Mouse (Mus musculus) MEL-GATA-1-ER (cell line): ENCODE measurements around the gene Gpr141.
"Not testable (repeated sequence)": the region's sequence is repeated elsewhere in the genome, so short reads cannot be mapped to it uniquely, and the experiment has no call there.

ENCODE experiments used
- DNase-seq: peaks from one replicate; pipeline ENCODE4 v3.0.0-alpha.2; 2012; ENCODE audit warnings: low read depth; ENCODE audit errors: extremely low read depth

Gpr141 gene

GRCm38 (mm10) chr13:19824071-19824470, at the start of gene Gpr141:
Gene Gpr141 (minus strand): TSS chr13:19824257.
- no peak for DNase-seq

- DNase-seq = no peak
Observed at GRCm38 (mm10) chr13:19864241-19864640, 40.2 kb upstream of the Gpr141 start.

- DNase-seq = no peak
Observed at GRCm38 (mm10) chr13:19854629-19855333, 30.7 kb upstream of the Gpr141 start.

- no peak for DNase-seq
Observed at GRCm38 (mm10) chr13:19854049-19854448, 30.0 kb upstream of the Gpr141 start.

- DNase-seq = no peak
Observed at GRCm38 (mm10) chr13:19843448-19843847, 19.4 kb upstream of the Gpr141 start.

GRCm38 (mm10) chr13:19842707-19843106, 18.6 kb upstream of the Gpr141 start:
- no peak for DNase-seq

- no peak for DNase-seq
Observed at GRCm38 (mm10) chr13:19841615-19842014, 17.6 kb upstream of the Gpr141 start.

- DNase-seq = no peak
Observed at GRCm38 (mm10) chr13:19840206-19840605, 16.1 kb upstream of the Gpr141 start.

GRCm38 (mm10) chr13:19830560-19830959, 6.5 kb upstream of the Gpr141 start:
- DNase-seq = no peak

- no peak for DNase-seq
Observed at GRCm38 (mm10) chr13:19828095-19828494, 4.0 kb upstream of the Gpr141 start.

GRCm38 (mm10) chr13:19821639-19822038, 2.4 kb downstream of the Gpr141 start:
- DNase-seq = no peak

GRCm38 (mm10) chr13:19819926-19820325, 4.1 kb downstream of the Gpr141 start:
- DNase-seq = no peak

GRCm38 (mm10) chr13:19819243-19819642, 4.8 kb downstream of the Gpr141 start:
- DNase-seq = no peak

GRCm38 (mm10) chr13:19794942-19795341, 29.1 kb downstream of the Gpr141 start:
- DNase-seq = no peak

- DNase-seq = no peak
Observed at GRCm38 (mm10) chr13:19794486-19794885, 29.6 kb downstream of the Gpr141 start.

- DNase-seq = no peak
Observed at GRCm38 (mm10) chr13:19793761-19794160, 30.3 kb downstream of the Gpr141 start.

GRCm38 (mm10) chr13:19787946-19788345, 36.1 kb downstream of the Gpr141 start:
- DNase-seq = not testable (repeated sequence)

GRCm38 (mm10) chr13:19770163-19770562, 53.9 kb downstream of the Gpr141 start:
- no peak for DNase-seq

- no peak for DNase-seq
Observed at GRCm38 (mm10) chr13:19767202-19767601, 56.9 kb downstream of the Gpr141 start.

GRCm38 (mm10) chr13:19764276-19764675, 59.8 kb downstream of the Gpr141 start:
- DNase-seq = no peak

GRCm38 (mm10) chr13:19763211-19763610, 60.8 kb downstream of the Gpr141 start:
- no peak for DNase-seq

- DNase-seq = no peak
Observed at GRCm38 (mm10) chr13:19745741-19746140, 78.3 kb downstream of the Gpr141 start.

GRCm38 (mm10) chr13:19744536-19744935, 79.5 kb downstream of the Gpr141 start:
- no peak for DNase-seq
